ENCODE assay signal across 17 mouse cellular contexts in the genomic region with DNA sequence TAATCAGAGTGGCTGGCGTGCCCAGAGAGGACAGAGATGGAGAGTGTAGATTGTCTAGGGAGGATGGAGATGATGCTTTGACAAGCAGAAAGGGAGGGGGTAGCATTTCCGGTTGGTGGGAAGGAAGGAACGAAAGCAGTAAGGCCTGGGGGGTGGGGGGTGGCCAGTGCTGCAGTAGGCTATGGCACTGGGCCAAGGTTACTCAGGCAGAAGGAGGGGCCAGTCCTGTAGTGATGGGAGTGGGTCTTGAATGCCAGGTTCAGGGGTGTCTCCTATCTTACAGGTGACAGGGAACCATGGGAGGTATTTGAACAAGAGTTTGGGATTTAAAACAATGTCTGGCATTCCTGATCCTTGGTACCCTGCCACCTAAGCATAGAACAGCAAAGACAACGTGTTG. TPM values are rescaled to one million over a fixed set of nuclear protein-coding genes. Genes with fewer than 3 reads are reported as not detected.
DNase-seq lines count a peak whose midpoint lies in the region; ATAC-seq and TF ChIP-seq lines count a peak whose summit lies in the region.
"Had no signal": no experiment of that assay in that cellular context is flagged by ENCODE, and none has a peak within 500 bp of the region (broad histone marks: within the 10 kb centered on the region; RNA-seq: fewer than 3 reads in every experiment).

No protein-coding gene starts in this region.

- H3K36me3 ChIP-seq in lung, embryonic 14.5 days (ENCODE audit: insufficient read depth), result no peaks in the 10 kb centered on the region
- H3K36me3 ChIP-seq: embryonic facial prominence, embryonic 10.5 days; embryonic facial prominence, embryonic 12.5 days; forebrain, embryonic 15.5 days; G1E had no signal

- no peak overlapping the region for H3K4me2 ChIP-seq in lung, embryonic 14.5 days
- H3K4me2 ChIP-seq: embryonic facial prominence, embryonic 12.5 days; forebrain, embryonic 13.5 days; forebrain, embryonic 15.5 days had no signal

- H3K9ac ChIP-seq in lung, embryonic 14.5 days, result no peak overlapping the region
- H3K9ac ChIP-seq: embryonic facial prominence, embryonic 12.5 days; forebrain, embryonic 13.5 days; forebrain, embryonic 15.5 days; forebrain, postnatal 0 days had no signal

- no peak for TF ChIP-seq POLR2A in cerebellum, adult 2 months (IDR thresholded peaks at IDR 0.05; ENCODE audit: borderline replicate concordance, insufficient read depth, low read length)

- H3K4me3 ChIP-seq in cerebellum, adult 2 months (replicated peaks; ENCODE audit: insufficient read depth, low read depth, low read length), result peak overlapping the region; percentile 8
- no peak overlapping the region for H3K4me3 ChIP-seq in lung, embryonic 14.5 days (ENCODE audit: low read depth, low read length)
- H3K4me3 ChIP-seq: embryonic facial prominence, embryonic 10.5 days; embryonic facial prominence, embryonic 12.5 days; forebrain, embryonic 13.5 days; forebrain, embryonic 15.5 days had no signal

- no peak for DNase-seq in cerebellum, adult 2 months
- DNase-seq in cerebellum, adult 8-10 months, result no peak
- DNase-seq in kidney, postnatal 14 days, result peak; percentile 3
- no peak for DNase-seq in kidney, adult 11 months
- DNase-seq in lung, embryonic 14.5 days, result peak; percentile 32
- no peak for DNase-seq in lung, postnatal 36 days
- DNase-seq: adrenal gland, adult 8-10 months; adrenal gland, postnatal 14 days; adrenal gland, postnatal 36 days; B cell, adult 2 months; forebrain, postnatal 0 days had no signal

- H3K9me3 ChIP-seq in lung, embryonic 14.5 days (ENCODE audit: low read depth, low read length), result no peaks in the 10 kb centered on the region
- H3K9me3 ChIP-seq: embryonic facial prominence, embryonic 10.5 days; embryonic facial prominence, embryonic 12.5 days; forebrain, embryonic 13.5 days; forebrain, embryonic 15.5 days had no signal

- no peaks in the 10 kb centered on the region for H3K27me3 ChIP-seq in cerebellum, adult 2 months (ENCODE audit: control insufficient read depth, insufficient read depth, low read length)
- H3K27me3 ChIP-seq in lung, embryonic 14.5 days (ENCODE audit: insufficient read depth, low read length), result no peaks in the 10 kb centered on the region
- H3K27me3 ChIP-seq: embryonic facial prominence, embryonic 12.5 days; forebrain, embryonic 13.5 days; forebrain, embryonic 15.5 days had no signal

- TF ChIP-seq CTCF in cerebellum, adult 2 months (IDR thresholded peaks at IDR 0.05; ENCODE audit: borderline replicate concordance, insufficient read depth, low read depth, low read length), result no peak
- TF ChIP-seq CTCF in lung, embryonic 14.5 days (IDR thresholded peaks at IDR 0.05; ENCODE audit: low read depth), result no peak

- no peak for ATAC-seq in lung, embryonic 14.5 days (ENCODE audit: insufficient read depth)
- ATAC-seq: CD4-positive, CD25-positive, alpha-beta regulatory T cell, adult 4 months; forebrain, embryonic 13.5 days; forebrain, embryonic 15.5 days; forebrain, postnatal 0 days had no signal

- 27% methylated on average over 4 of the region's 4 CpGs for WGBS in cerebellum, adult 2 months
- 40% methylated on average over 4 of the region's 4 CpGs for WGBS in lung, embryonic 14.5 days

- H3K27ac ChIP-seq in cerebellum, adult 2 months (ENCODE audit: insufficient read depth, low read length), result peak overlapping the region; percentile 18
- H3K27ac ChIP-seq in lung, embryonic 14.5 days (ENCODE audit: low read depth), result no peak overlapping the region
- H3K27ac ChIP-seq: embryonic facial prominence, embryonic 10.5 days; embryonic facial prominence, embryonic 12.5 days; forebrain, embryonic 13.5 days; forebrain, embryonic 15.5 days had no signal

- peaks cover 42% of the 10 kb centered on the region for H3K4me1 ChIP-seq in cerebellum, adult 2 months (ENCODE audit: control insufficient read depth, insufficient read depth, low read length)
- H3K4me1 ChIP-seq in lung, embryonic 14.5 days (ENCODE audit: insufficient read depth), result no peaks in the 10 kb centered on the region
- H3K4me1 ChIP-seq: embryonic facial prominence, embryonic 12.5 days; forebrain, embryonic 15.5 days had no signal

RNA-seq across cellular contexts. Expression of a gene that starts 13.2 kb away (rescaled TPM):
- 29.6 and 32.4 TPM in 2 replicates for polyA plus RNA-seq in cerebellum, adult 2 months (2012; rRNA removed)
- 0.19 and 0.21 TPM in 2 replicates for polyA plus RNA-seq in lung, embryonic 14.5 days (2014; fragmentation: Nextera tagmentation; extraction: Ambion mirVana)
- polyA plus RNA-seq: CD4-positive, CD25-positive, alpha-beta regulatory T cell, adult 4 months; G1E had no signal

Comparison
In these comparisons a context has a peak if more than half of its experiments do, and no peak if none do; other contexts are left out.
1. DNase-seq: peak in kidney, postnatal 14 days (single experiment) and lung, embryonic 14.5 days (single experiment); none in cerebellum, adult 2 months (0 of 2), cerebellum, adult 8-10 months (single experiment), kidney, adult 11 months (single experiment) and lung, postnatal 36 days (single experiment).
2. RNA of a gene that starts 13.2 kb away (polyA plus RNA-seq): 29.6 to 32.4 TPM in cerebellum, adult 2 months; 0.19 to 0.21 TPM in lung, embryonic 14.5 days; every median in the first group is over 10 times any median in the second.